Mouse (Mus musculus): ENCODE measurements around the gene Lpo. TPM values are rescaled to one million over a fixed set of nuclear protein-coding genes. Genes with fewer than 3 reads are reported as not detected.
A peak's percentile ranks its signal among the peaks of the same experiment; 100 is the strongest.

Gene Lpo
- total and polyA plus RNA-seq, 2 experiments from 2014 or later: 0.19 TPM; not detected in 1

DNA sequence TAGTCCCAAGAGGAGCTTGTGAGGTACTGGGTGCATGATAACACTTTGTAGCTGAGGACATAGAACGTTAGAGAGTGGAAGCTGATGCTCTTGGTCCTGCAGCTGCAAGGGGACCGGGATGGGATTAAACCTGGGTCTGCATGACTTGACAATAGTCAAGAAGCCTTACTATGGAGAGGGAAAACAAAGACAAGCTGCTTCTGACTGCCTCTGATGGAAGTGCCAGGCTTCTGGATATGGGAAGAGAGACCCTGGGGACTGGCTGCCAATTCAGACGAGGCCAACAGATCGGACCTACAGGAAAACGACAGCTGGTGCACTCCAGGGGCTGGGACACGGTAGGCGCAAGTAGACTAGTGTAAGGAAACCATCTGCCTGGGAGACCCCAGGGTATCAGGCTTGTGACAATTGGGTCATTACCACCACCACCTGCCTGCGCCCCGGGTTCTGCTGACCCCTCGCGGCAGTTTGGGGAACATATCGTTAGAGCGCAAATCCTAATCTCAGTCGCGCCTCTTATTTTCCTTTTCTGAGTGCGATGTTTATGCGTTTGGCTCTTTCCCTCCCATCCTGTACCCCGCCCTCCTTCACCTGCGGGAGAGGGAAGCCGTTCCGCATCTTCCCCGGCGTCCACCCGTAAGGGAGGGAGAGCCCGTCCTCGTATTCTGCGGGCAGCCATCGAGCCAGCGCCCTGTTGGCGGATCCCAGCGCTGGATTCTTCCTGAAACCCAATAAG lies 11.2 kb downstream of the Lpo start:
- ATAC-seq (ENCODE audit: insufficient read depth, low read depth) (no peak), DNase-seq (ENCODE audit: low spot score) (no peak)
- Histone ChIP-seq H3K27me3 (ENCODE audit: control insufficient read depth, insufficient read depth, low read length) (peaks cover 26% of the 10 kb centered on the region), H3K4me1 (ENCODE audit: control insufficient read depth, insufficient read depth) (no peaks in the 10 kb centered on the region), H3K9ac (replicated peaks; ENCODE audit: low read depth, low read length) (no peak overlapping the region), H3K9me3 (replicated peaks; ENCODE audit: control insufficient read depth, low read length) (no peaks in the 10 kb centered on the region), H3K4me2 (ENCODE audit: low read depth, low read length) (peak overlapping the region; percentile 66), H3K4me3 (ENCODE audit: low read depth, low read length) (peak overlapping the region; percentile 42), H3K27ac (ENCODE audit: low read depth) (no peak overlapping the region), H3K36me3 (replicated peaks; ENCODE audit: control insufficient read depth, insufficient read depth, low read length) (no peaks in the 10 kb centered on the region)
- TF ChIP-seq EP300 (IDR thresholded peaks at IDR 0.05; ENCODE audit: low read depth): no peak
- TF ChIP-seq CTCF (IDR thresholded peaks at IDR 0.05; ENCODE audit: low read depth): peak; percentile 61
- WGBS: 4% methylated on average over 30 of the region's 31 CpGs

- WGBS: 72% methylated on average over 8 of the region's 8 CpGs
- Histone ChIP-seq H3K36me3 (replicated peaks; ENCODE audit: control insufficient read depth, insufficient read depth, low read length) (no peaks in the 10 kb centered on the region), H3K9me3 (replicated peaks; ENCODE audit: control insufficient read depth, low read length) (no peaks in the 10 kb centered on the region), H3K4me3 (ENCODE audit: low read depth, low read length) (no peak overlapping the region), H3K4me2 (ENCODE audit: low read depth, low read length) (no peak overlapping the region), H3K4me1 (ENCODE audit: control insufficient read depth, insufficient read depth) (no peaks in the 10 kb centered on the region), H3K27me3 (ENCODE audit: control insufficient read depth, insufficient read depth, low read length) (peaks cover 26% of the 10 kb centered on the region), H3K9ac (replicated peaks; ENCODE audit: low read depth, low read length) (no peak overlapping the region), H3K27ac (ENCODE audit: low read depth) (no peak overlapping the region)
- no peak for TF ChIP-seq CTCF (IDR thresholded peaks at IDR 0.05; ENCODE audit: low read depth)
- TF ChIP-seq EP300 (IDR thresholded peaks at IDR 0.05; ENCODE audit: low read depth): no peak
- DNase-seq (ENCODE audit: low spot score) (no peak), ATAC-seq (ENCODE audit: insufficient read depth, low read depth) (no peak)
These were observed 13.3 kb downstream of the Lpo start for GRCm38 (mm10) chr11:87814831-87815230.

- Histone ChIP-seq H3K9me3 (replicated peaks; ENCODE audit: control insufficient read depth, low read length) (no peaks in the 10 kb centered on the region), H3K4me2 (ENCODE audit: low read depth, low read length) (no peak overlapping the region), H3K9ac (replicated peaks; ENCODE audit: low read depth, low read length) (no peak overlapping the region), H3K4me1 (ENCODE audit: control insufficient read depth, insufficient read depth) (no peaks in the 10 kb centered on the region), H3K4me3 (ENCODE audit: low read depth, low read length) (no peak overlapping the region), H3K27me3 (ENCODE audit: control insufficient read depth, insufficient read depth, low read length) (peaks cover 13% of the 10 kb centered on the region; the same call in 1 of the 2 replicates), H3K36me3 (replicated peaks; ENCODE audit: control insufficient read depth, insufficient read depth, low read length) (no peaks in the 10 kb centered on the region), H3K27ac (ENCODE audit: low read depth) (no peak overlapping the region)
- TF ChIP-seq EP300 (IDR thresholded peaks at IDR 0.05; ENCODE audit: low read depth): no peak
- DNase-seq (ENCODE audit: low spot score) (no peak), ATAC-seq (ENCODE audit: insufficient read depth, low read depth) (no peak)
- 31% methylated on average over 4 of the region's 4 CpGs for WGBS
These were observed 16.7 kb downstream of the Lpo start for GRCm38 (mm10) chr11:87811396-87811795.

DNA sequence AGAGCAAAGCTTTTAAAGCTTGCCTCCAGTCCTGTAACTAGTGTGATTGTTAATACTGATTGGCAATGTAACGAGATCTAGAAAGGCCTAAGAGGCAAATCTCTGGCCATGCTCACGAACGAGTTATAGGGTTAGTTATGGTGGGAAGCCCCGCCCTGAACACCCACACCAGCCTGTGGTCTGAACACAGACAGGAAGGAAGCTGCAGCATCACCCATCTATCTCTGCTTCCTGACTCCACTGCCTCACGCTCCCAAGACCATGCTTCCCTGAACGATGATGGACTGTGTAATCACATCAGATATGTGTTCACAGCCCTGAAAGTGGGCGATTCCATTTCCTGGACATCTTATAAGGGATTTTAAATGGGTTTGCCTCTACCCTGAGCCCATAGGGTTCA lies 19.9 kb downstream of the Lpo start:
- WGBS: 65% methylated on average over 7 of the region's 7 CpGs
- no peak for TF ChIP-seq EP300 (IDR thresholded peaks at IDR 0.05; ENCODE audit: low read depth)
- TF ChIP-seq CTCF (IDR thresholded peaks at IDR 0.05; ENCODE audit: low read depth): no peak
- Histone ChIP-seq H3K4me1 (ENCODE audit: control insufficient read depth, insufficient read depth) (no peaks in the 10 kb centered on the region), H3K36me3 (replicated peaks; ENCODE audit: control insufficient read depth, insufficient read depth, low read length) (no peaks in the 10 kb centered on the region), H3K27ac (ENCODE audit: low read depth) (no peak overlapping the region), H3K9me3 (replicated peaks; ENCODE audit: control insufficient read depth, low read length) (no peaks in the 10 kb centered on the region), H3K4me2 (ENCODE audit: low read depth, low read length) (no peak overlapping the region), H3K27me3 (ENCODE audit: control insufficient read depth, insufficient read depth, low read length) (no peaks in the 10 kb centered on the region), H3K9ac (replicated peaks; ENCODE audit: low read depth, low read length) (no peak overlapping the region), H3K4me3 (ENCODE audit: low read depth, low read length) (no peak overlapping the region)
- no peak for DNase-seq (ENCODE audit: low spot score)
- no peak for ATAC-seq (ENCODE audit: insufficient read depth, low read depth)

DNA sequence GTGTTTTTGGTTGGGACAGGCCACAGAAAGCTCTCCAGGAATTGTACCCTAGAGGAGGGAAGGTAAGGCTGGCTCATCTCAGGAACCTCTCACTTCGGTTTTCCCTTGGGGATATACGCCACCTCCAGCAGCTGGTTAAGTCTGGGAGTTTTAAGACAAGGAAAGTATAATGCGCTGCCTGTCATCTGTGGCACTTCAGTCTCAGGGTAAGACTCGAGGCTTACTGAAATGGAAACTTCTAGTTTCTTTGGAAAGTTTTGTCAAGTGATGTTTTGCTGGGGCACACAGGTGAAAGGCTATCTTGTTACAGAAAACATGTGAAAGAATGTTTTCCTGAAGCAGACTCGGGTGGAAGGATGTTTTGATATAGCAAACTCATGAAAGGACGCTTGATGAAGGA lies 20.7 kb downstream of the Lpo start:
- DNase-seq (ENCODE audit: low spot score) (no peak), ATAC-seq (ENCODE audit: insufficient read depth, low read depth) (no peak)
- H3K9ac ChIP-seq (replicated peaks; ENCODE audit: low read depth, low read length): no peak overlapping the region
- H3K4me2 ChIP-seq (ENCODE audit: low read depth, low read length): no peak overlapping the region
- no peaks in the 10 kb centered on the region for H3K36me3 ChIP-seq (replicated peaks; ENCODE audit: control insufficient read depth, insufficient read depth, low read length)
- H3K4me3 ChIP-seq (ENCODE audit: low read depth, low read length): no peak overlapping the region
- 69% methylated on average over 6 of the region's 6 CpGs for WGBS
- H3K27ac ChIP-seq (ENCODE audit: low read depth): no peak overlapping the region
- TF ChIP-seq CTCF (IDR thresholded peaks at IDR 0.05; ENCODE audit: low read depth) (no peak), EP300 (IDR thresholded peaks at IDR 0.05; ENCODE audit: low read depth) (no peak)
- no peaks in the 10 kb centered on the region for H3K27me3 ChIP-seq (ENCODE audit: control insufficient read depth, insufficient read depth, low read length)
- no peaks in the 10 kb centered on the region for H3K9me3 ChIP-seq (replicated peaks; ENCODE audit: control insufficient read depth, low read length)
- H3K4me1 ChIP-seq (ENCODE audit: control insufficient read depth, insufficient read depth): no peaks in the 10 kb centered on the region

- TF ChIP-seq EP300 (IDR thresholded peaks at IDR 0.05; ENCODE audit: low read depth) (no peak), CTCF (IDR thresholded peaks at IDR 0.05; ENCODE audit: low read depth) (peak; percentile 31; the same call in 1 of the 2 replicates)
- Histone ChIP-seq H3K9me3 (replicated peaks; ENCODE audit: control insufficient read depth, low read length) (no peaks in the 10 kb centered on the region), H3K36me3 (replicated peaks; ENCODE audit: control insufficient read depth, insufficient read depth, low read length) (no peaks in the 10 kb centered on the region), H3K4me3 (ENCODE audit: low read depth, low read length) (no peak overlapping the region), H3K9ac (replicated peaks; ENCODE audit: low read depth, low read length) (no peak overlapping the region), H3K27ac (ENCODE audit: low read depth) (no peak overlapping the region), H3K4me1 (ENCODE audit: control insufficient read depth, insufficient read depth) (no peaks in the 10 kb centered on the region), H3K27me3 (ENCODE audit: control insufficient read depth, insufficient read depth, low read length) (no peaks in the 10 kb centered on the region), H3K4me2 (ENCODE audit: low read depth, low read length) (no peak overlapping the region)
- DNase-seq (ENCODE audit: low spot score) (no peak), ATAC-seq (ENCODE audit: insufficient read depth, low read depth) (no peak)
- 68% methylated on average over 1 of the region's 1 CpGs for WGBS
These were observed 22.6 kb downstream of the Lpo start for GRCm38 (mm10) chr11:87805448-87805847.
